Mouse (Mus musculus) midbrain, embryonic 16.5 days (tissue): ENCODE measurements around the gene Dhrs4. TPM values are rescaled to one million over a fixed set of nuclear protein-coding genes. Genes with fewer than 3 reads are reported as not detected.

ENCODE experiments used
- polyA plus RNA-seq: library from polyadenylated mRNA; unstranded; fragments of >200 nt; fragmentation: Nextera tagmentation; extraction: Ambion mirVana; gene quantifications from 2 replicates; pipeline ENCODE4 v1.2.1, GENCODE M21; 2015

Dhrs4 gene
- polyA plus RNA-seq, 1 experiment from 2014 or later = 22.2 TPM

Other genes with a start within 250 kb of the Dhrs4 start
- 34.5 and 37.7 TPM in 2 replicates for gene Carmil3, start 11.9 kb downstream of the Dhrs4 start, polyA plus RNA-seq
- gene Cpne6, start 31.7 kb downstream of the Dhrs4 start, polyA plus RNA-seq = 2.2 and 3.4 TPM in 2 replicates
- gene Nrl, start 46.2 kb downstream of the Dhrs4 start, polyA plus RNA-seq = 0.08 and 0.19 TPM in 2 replicates
- 29.5 and 30.6 TPM in 2 replicates for gene Pck2, start 61.5 kb downstream of the Dhrs4 start, polyA plus RNA-seq
- 134 and 137 TPM in 2 replicates for gene Dcaf11, start 81.2 kb downstream of the Dhrs4 start, polyA plus RNA-seq
- 0.55 and 0.72 TPM in 2 replicates for gene A730061H03Rik, start 81.6 kb downstream of the Dhrs4 start, polyA plus RNA-seq
- 0.22 TPM in 1 of 2 replicates, not detected in the other for gene Fitm1, start 96.9 kb downstream of the Dhrs4 start, polyA plus RNA-seq
- gene Psme1, start 99.4 kb downstream of the Dhrs4 start, polyA plus RNA-seq = 238 and 262 TPM in 2 replicates
- 31.6 and 46.9 TPM in 2 replicates for gene Emc9, start 106.5 kb downstream of the Dhrs4 start, polyA plus RNA-seq
- 174 and 183 TPM in 2 replicates for gene Psme2, start 112.4 kb downstream of the Dhrs4 start, polyA plus RNA-seq
- gene Rnf31, start 113.0 kb downstream of the Dhrs4 start, polyA plus RNA-seq = 24.6 and 27.2 TPM in 2 replicates
- gene Irf9, start 124.8 kb downstream of the Dhrs4 start, polyA plus RNA-seq = 10.4 and 10.5 TPM in 2 replicates
- 8.0 and 8.4 TPM in 2 replicates for gene Rec8, start 139.3 kb downstream of the Dhrs4 start, polyA plus RNA-seq
- gene Ipo4, start 157.2 kb downstream of the Dhrs4 start, polyA plus RNA-seq = 116 and 123 TPM in 2 replicates
- 2.1 and 2.4 TPM in 2 replicates for gene Gm49378, start 159.1 kb downstream of the Dhrs4 start, polyA plus RNA-seq
- 57.8 and 60.0 TPM in 2 replicates for gene Tm9sf1, start 165.0 kb downstream of the Dhrs4 start, polyA plus RNA-seq
- 0.20 and 0.28 TPM in 2 replicates for gene Tssk4, start 171.4 kb downstream of the Dhrs4 start, polyA plus RNA-seq
- gene Mdp1, start 181.8 kb downstream of the Dhrs4 start, polyA plus RNA-seq = 81.0 and 84.6 TPM in 2 replicates
- gene Gmpr2, start 193.2 kb downstream of the Dhrs4 start, polyA plus RNA-seq = 52.5 and 52.7 TPM in 2 replicates
- 532 and 551 TPM in 2 replicates for gene Nedd8, start 193.4 kb downstream of the Dhrs4 start, polyA plus RNA-seq
- gene Tinf2, start 203.1 kb downstream of the Dhrs4 start, polyA plus RNA-seq = 22.5 and 25.8 TPM in 2 replicates
- gene Tgm1, start 235.2 kb downstream of the Dhrs4 start, polyA plus RNA-seq = 0.13 and 0.15 TPM in 2 replicates
- 64.0 and 65.1 TPM in 2 replicates for gene Rabggta, start 243.5 kb downstream of the Dhrs4 start, polyA plus RNA-seq